Mouse (Mus musculus): ENCODE data around the gene Doc2g. TPM values are rescaled to one million over a fixed set of nuclear protein-coding genes. Genes with fewer than 3 reads are reported as not detected.
A peak's percentile ranks its signal among the peaks of the same experiment; 100 is the strongest.

The Doc2g gene
- polyA plus RNA-seq, 1 experiment from 2014 or later, result 2.6 TPM

DNA sequence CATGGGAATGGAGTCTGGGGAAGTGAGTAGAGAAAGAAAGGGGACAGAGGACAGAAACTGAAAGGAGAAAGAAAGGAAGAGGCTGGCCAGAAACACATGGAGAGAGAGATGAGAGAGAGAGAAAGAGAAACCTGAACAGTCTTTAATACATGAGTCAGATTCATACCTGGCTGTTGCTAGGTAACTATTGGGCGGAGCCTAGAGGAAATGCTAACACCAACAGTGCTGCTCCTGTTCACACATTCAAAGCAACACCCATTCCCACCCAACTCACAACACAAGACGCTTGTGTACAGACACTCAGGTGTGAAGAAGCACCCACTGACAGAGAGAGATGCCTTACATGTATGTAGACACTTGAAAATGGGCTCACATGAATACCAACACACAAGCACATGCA is 27.2 kb upstream of the Doc2g start:
- no peak for TF ChIP-seq CTCF (IDR thresholded peaks at IDR 0.05; ENCODE audit: low read depth)
- no peak overlapping the region for H3K9ac ChIP-seq (ENCODE audit: low read depth, low read length)
- H3K27ac ChIP-seq, result no peak overlapping the region
- no peaks in the 10 kb centered on the region for H3K36me3 ChIP-seq (ENCODE audit: insufficient read depth, low read length)
- H3K4me2 ChIP-seq (ENCODE audit: low read length), result no peak overlapping the region
- no peaks in the 10 kb centered on the region for H3K27me3 ChIP-seq (ENCODE audit: insufficient read depth, low read length)
- H3K9me3 ChIP-seq (replicated peaks; ENCODE audit: low read length), result no peaks in the 10 kb centered on the region
- ATAC-seq (replicated peaks; ENCODE audit: low FRiP score, low read depth) (no peak), DNase-seq (ENCODE audit: low spot score) (no peak)
- WGBS, result 79% methylated on average over 2 of the region's 2 CpGs
- H3K4me1 ChIP-seq (replicated peaks; ENCODE audit: insufficient read depth, low read length), result no peaks in the 10 kb centered on the region
- H3K4me3 ChIP-seq (replicated peaks; ENCODE audit: low read depth, low read length), result no peak overlapping the region

DNA sequence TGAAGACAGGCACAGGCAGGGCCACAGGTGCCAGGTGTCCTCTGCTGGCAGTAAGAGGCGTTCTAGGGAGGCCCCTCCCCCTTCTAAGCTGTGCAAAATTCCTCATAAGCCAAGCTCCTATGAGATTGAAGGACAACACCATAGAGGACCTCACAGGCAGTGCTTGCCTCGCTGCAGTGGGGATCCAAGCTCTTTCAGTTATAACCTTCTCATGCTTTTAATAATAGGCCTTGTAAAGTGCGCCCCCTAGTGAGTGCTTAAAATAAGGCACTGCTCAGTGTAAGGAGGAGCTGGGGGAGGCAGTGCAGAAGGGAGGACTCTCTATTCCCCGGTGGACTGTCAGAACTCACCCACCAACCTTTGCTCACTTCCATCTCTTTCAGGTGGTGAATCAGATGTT is 22.8 kb upstream of the Doc2g start:
- no peak overlapping the region for H3K9ac ChIP-seq (ENCODE audit: low read depth, low read length)
- no peaks in the 10 kb centered on the region for H3K9me3 ChIP-seq (replicated peaks; ENCODE audit: low read length)
- no peaks in the 10 kb centered on the region for H3K27me3 ChIP-seq (ENCODE audit: insufficient read depth, low read length)
- no peak overlapping the region for H3K4me2 ChIP-seq (ENCODE audit: low read length)
- 12% methylated on average over 4 of the region's 4 CpGs for WGBS
- H3K4me1 ChIP-seq (replicated peaks; ENCODE audit: insufficient read depth, low read length), result peaks cover 8% of the 10 kb centered on the region
- TF ChIP-seq CTCF (IDR thresholded peaks at IDR 0.05; ENCODE audit: low read depth), result peak; percentile 95
- no peak overlapping the region for H3K27ac ChIP-seq
- no peaks in the 10 kb centered on the region for H3K36me3 ChIP-seq (ENCODE audit: insufficient read depth, low read length)
- H3K4me3 ChIP-seq (replicated peaks; ENCODE audit: low read depth, low read length), result no peak overlapping the region
- peak; percentile 76 for ATAC-seq (replicated peaks; ENCODE audit: low FRiP score, low read depth)
- DNase-seq (ENCODE audit: low spot score), result peak; percentile 95

DNA sequence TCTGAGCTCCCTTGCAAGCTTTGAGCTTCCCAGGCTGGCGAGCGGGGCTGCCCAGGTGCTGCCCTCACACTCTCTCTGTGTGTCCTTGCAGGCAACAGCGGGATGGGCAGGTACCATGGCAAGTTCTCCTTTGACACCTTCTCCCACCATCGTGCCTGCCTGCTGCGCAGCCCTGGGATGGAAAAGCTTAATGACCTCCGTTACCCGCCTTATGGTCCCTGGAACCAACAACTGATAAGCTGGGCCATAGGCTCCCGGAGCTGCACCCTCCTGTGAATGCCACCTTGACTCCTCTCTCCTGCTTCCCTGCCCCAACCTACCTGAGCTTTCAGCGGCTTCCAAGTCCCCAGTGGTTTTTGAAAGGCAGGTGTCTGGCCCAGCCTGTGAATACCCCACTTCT is 22.2 kb upstream of the Doc2g start:
- H3K27ac ChIP-seq, result no peak overlapping the region
- DNase-seq (ENCODE audit: low spot score) (no peak), ATAC-seq (replicated peaks; ENCODE audit: low FRiP score, low read depth) (no peak)
- no peaks in the 10 kb centered on the region for H3K27me3 ChIP-seq (ENCODE audit: insufficient read depth, low read length)
- no peak overlapping the region for H3K4me2 ChIP-seq (ENCODE audit: low read length)
- no peaks in the 10 kb centered on the region for H3K36me3 ChIP-seq (ENCODE audit: insufficient read depth, low read length)
- H3K4me1 ChIP-seq (replicated peaks; ENCODE audit: insufficient read depth, low read length), result peaks cover 13% of the 10 kb centered on the region
- WGBS, result 81% methylated on average over 9 of the region's 9 CpGs
- H3K4me3 ChIP-seq (replicated peaks; ENCODE audit: low read depth, low read length), result no peak overlapping the region
- no peak overlapping the region for H3K9ac ChIP-seq (ENCODE audit: low read depth, low read length)
- H3K9me3 ChIP-seq (replicated peaks; ENCODE audit: low read length), result no peaks in the 10 kb centered on the region
- no peak for TF ChIP-seq CTCF (IDR thresholded peaks at IDR 0.05; ENCODE audit: low read depth)

DNA sequence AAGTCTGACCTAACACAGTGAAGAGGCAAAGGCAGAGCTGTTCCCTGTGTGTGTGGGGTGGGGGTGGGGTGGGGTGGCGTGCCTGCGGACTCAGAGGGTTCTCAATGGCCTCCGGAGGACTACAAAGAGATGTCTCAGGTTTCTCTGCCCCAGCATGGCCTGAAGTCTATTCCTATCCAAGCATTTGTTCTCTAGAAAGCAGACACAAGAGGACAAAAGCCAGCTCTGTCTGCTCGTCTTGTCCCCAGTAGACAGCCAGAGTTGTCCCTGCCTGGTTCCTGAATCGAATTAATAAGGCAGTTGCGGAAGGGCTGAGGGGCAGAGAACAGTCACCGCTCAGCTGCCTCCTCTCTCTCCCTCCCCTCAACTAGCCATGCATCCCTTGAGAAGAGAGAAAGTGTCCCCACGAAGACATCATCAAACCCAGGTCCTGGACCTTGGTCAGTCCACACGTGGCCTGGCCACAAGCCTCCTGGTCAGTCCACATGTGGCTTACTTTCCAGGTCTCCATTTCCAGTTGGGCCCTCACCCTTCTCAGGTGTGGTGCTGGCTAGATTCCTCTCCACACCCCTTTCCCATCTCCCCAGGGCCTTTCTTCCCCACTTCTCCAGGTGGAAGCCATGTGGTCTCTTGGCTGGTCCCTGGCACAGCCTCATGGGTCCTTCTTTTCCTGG is 19.4 kb upstream of the Doc2g start:
- TF ChIP-seq CTCF (IDR thresholded peaks at IDR 0.05; ENCODE audit: low read depth), result no peak
- DNase-seq (ENCODE audit: low spot score) (no peak), ATAC-seq (replicated peaks; ENCODE audit: low FRiP score, low read depth) (no peak)
- H3K9me3 ChIP-seq (replicated peaks; ENCODE audit: low read length), result no peaks in the 10 kb centered on the region
- H3K9ac ChIP-seq (ENCODE audit: low read depth, low read length), result peak overlapping the region; percentile 23; the same call in 1 of the 2 replicates
- no peak overlapping the region for H3K4me2 ChIP-seq (ENCODE audit: low read length)
- H3K4me3 ChIP-seq (replicated peaks; ENCODE audit: low read depth, low read length), result no peak overlapping the region
- no peaks in the 10 kb centered on the region for H3K27me3 ChIP-seq (ENCODE audit: insufficient read depth, low read length)
- H3K27ac ChIP-seq, result no peak overlapping the region
- H3K4me1 ChIP-seq (replicated peaks; ENCODE audit: insufficient read depth, low read length), result peaks cover 26% of the 10 kb centered on the region
- H3K36me3 ChIP-seq (ENCODE audit: insufficient read depth, low read length), result 0 out of 2 replicates have a peak, but pooled peaks cover 3% of the 10 kb centered on the region
- WGBS, result 53% methylated on average over 9 of the region's 9 CpGs

DNA sequence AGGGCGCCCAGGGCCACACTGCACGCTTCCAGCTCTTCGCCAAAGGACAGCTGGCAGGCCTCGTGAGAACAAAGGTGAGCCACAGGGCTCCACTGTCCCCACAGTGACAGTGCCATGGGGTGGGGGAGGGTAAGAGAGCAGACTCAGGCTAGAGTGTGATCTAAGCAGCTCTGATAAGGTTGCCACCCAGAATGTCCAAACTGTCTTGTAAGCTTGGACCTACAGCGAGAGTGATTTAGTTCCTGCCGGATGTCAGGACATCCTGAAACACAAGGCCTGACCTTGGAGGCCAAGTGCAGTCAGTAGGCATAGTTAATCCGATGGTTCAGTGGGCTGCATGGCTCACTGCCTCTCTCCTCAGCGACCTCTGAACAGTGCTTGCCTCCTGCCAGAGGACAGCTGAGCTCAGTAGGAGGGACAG is 17.8 kb upstream of the Doc2g start:
- peak overlapping the region; percentile 3; the same call in 1 of the 2 replicates for H3K4me2 ChIP-seq (ENCODE audit: low read length)

DNA sequence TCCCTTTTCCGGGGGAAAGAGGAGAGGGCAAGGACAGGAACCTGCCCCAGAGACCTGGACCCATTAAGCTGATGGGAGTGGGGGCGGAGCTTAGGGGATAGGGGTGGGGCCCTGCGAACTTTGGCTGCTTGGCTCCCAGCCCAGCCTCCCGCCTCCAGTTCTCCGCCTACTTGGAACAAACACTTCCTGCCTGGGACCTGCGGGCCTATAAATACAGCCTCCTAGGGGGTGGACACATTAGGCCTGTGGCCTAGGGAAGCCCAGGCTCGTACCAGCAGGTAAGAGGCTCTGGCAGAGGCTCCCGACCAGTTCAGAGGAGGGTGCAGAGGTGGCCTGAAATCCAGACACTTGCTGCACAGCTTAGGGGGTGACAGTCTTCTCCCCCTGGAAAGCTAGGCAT is 16.8 kb upstream of the Doc2g start, which contains the start of gene Acy3:
Acy3 (plus strand) TSS at position 237 of the 400 bp plus-strand sequence.
- 0 out of 2 replicates have a peak within 1 kb of the TSS, but pooled peaks have one; percentile 7 for H3K4me3 ChIP-seq (replicated peaks; ENCODE audit: low read depth, low read length)
- 5% methylated on average over 8 of the region's 8 CpGs for WGBS

More for the DNA sequence above, 17.8 kb upstream of the Doc2g start:
- no peaks in the 10 kb centered on the region for H3K9me3 ChIP-seq (replicated peaks; ENCODE audit: low read length)
- H3K9ac ChIP-seq (ENCODE audit: low read depth, low read length), result no peak overlapping the region
- ATAC-seq (replicated peaks; ENCODE audit: low FRiP score, low read depth) (peak; percentile 85), DNase-seq (ENCODE audit: low spot score) (peak; percentile 84)
- H3K4me3 ChIP-seq (replicated peaks; ENCODE audit: low read depth, low read length), result no peak overlapping the region
- peak overlapping the region; percentile 87 for H3K27ac ChIP-seq
- H3K27me3 ChIP-seq (ENCODE audit: insufficient read depth, low read length), result no peaks in the 10 kb centered on the region
- 0 out of 2 replicates have a peak, but pooled peaks cover 3% of the 10 kb centered on the region for H3K36me3 ChIP-seq (ENCODE audit: insufficient read depth, low read length)
- 10% methylated on average over 8 of the region's 8 CpGs for WGBS
- no peak for TF ChIP-seq CTCF (IDR thresholded peaks at IDR 0.05; ENCODE audit: low read depth)
- peaks cover 26% of the 10 kb centered on the region for H3K4me1 ChIP-seq (replicated peaks; ENCODE audit: insufficient read depth, low read length)

More for the DNA sequence above, 16.8 kb upstream of the Doc2g start, which contains the start of gene Acy3:
- H3K9ac ChIP-seq (ENCODE audit: low read depth, low read length), result peak within 1 kb of the TSS; percentile 38
- H3K4me1 ChIP-seq (replicated peaks; ENCODE audit: insufficient read depth, low read length), result peaks cover 26% of the 10 kb centered on the region
- H3K36me3 ChIP-seq (ENCODE audit: insufficient read depth, low read length), result 0 out of 2 replicates have a peak, but pooled peaks cover 3% of the 10 kb centered on the region
- ATAC-seq (replicated peaks; ENCODE audit: low FRiP score, low read depth), result peak; percentile 78
- no peaks in the 10 kb centered on the region for H3K9me3 ChIP-seq (replicated peaks; ENCODE audit: low read length)
- H3K4me2 ChIP-seq (ENCODE audit: low read length), result peak within 1 kb of the TSS; percentile 48
- peak within 1 kb of the TSS; percentile 87 for H3K27ac ChIP-seq
- TF ChIP-seq CTCF (IDR thresholded peaks at IDR 0.05; ENCODE audit: low read depth), result no peak
- H3K27me3 ChIP-seq (ENCODE audit: insufficient read depth, low read length), result no peaks in the 10 kb centered on the region
- peak; percentile 94 for DNase-seq (ENCODE audit: low spot score)

Data from kidney, postnatal 0 days (tissue).